Mouse (Mus musculus) limb, embryonic 14.5 days (tissue): ENCODE measurements around the gene Tmem26. TPM values are rescaled to one million over a fixed set of nuclear protein-coding genes. Genes with fewer than 3 reads are reported as not detected.

ENCODE experiments used
- ATAC-seq: fragments of 200-750 bp; cut with Nextera tagmentation; 2 replicates; pipeline ENCODE4 v1.8.0; 2017; ENCODE audit warnings: low read depth, moderate number of reproducible peaks, moderate TSS enrichment; ENCODE audit not compliant: low FRiP score
- DNase-seq: peaks from one replicate; pipeline ENCODE4 v3.0.0-alpha.2; 2015; ENCODE audit warnings: low spot score
- H3K27ac ChIP-seq: fragments of 300-500 bp; sonication (generic); replicated peaks from 2 replicates; pipeline ENCODE4 v1.5.1; 2014; ENCODE audit warnings: low read depth, mild to moderate bottlenecking, low read length, moderate library complexity, mixed read lengths
- H3K27me3 ChIP-seq: fragments of 300-500 bp; sonication (generic); 2 replicates; pipeline ENCODE4 v1.6.1; 2014; ENCODE audit warnings: low read length, mixed read lengths; ENCODE audit not compliant: control insufficient read depth, insufficient read depth
- H3K36me3 ChIP-seq: fragments of 300-500 bp; sonication (generic); 2 replicates; pipeline ENCODE4 v1.6.1; 2014; ENCODE audit warnings: mild to moderate bottlenecking, low read length, moderate library complexity, mixed read lengths; ENCODE audit not compliant: control insufficient read depth, insufficient read depth
- H3K4me1 ChIP-seq: fragments of 300-500 bp; sonication (generic); 2 replicates; pipeline ENCODE4 v1.6.1; 2014; ENCODE audit warnings: antibody characterized with exemption, low read length, mixed read lengths; ENCODE audit not compliant: control insufficient read depth, insufficient read depth
- H3K4me2 ChIP-seq: fragments of 300-500 bp; sonication (generic); replicated peaks from 2 replicates; pipeline ENCODE4 v1.6.1; 2014; ENCODE audit warnings: low read depth, mild to moderate bottlenecking, low read length, moderate library complexity; ENCODE audit not compliant: severe bottlenecking
- H3K4me3 ChIP-seq: fragments of 300-500 bp; sonication (generic); replicated peaks from 2 replicates; pipeline ENCODE4 v1.5.1; 2014; ENCODE audit warnings: low read length
- H3K9ac ChIP-seq: fragments of 300-500 bp; sonication (generic); 2 replicates; pipeline ENCODE4 v1.6.1; 2014; ENCODE audit warnings: mild to moderate bottlenecking, low read depth, low read length, moderate library complexity; ENCODE audit not compliant: severe bottlenecking
- H3K9me3 ChIP-seq: fragments of 300-500 bp; sonication (generic); 2 replicates; pipeline ENCODE4 v1.6.1; 2016; ENCODE audit warnings: low read length; ENCODE audit not compliant: control insufficient read depth
- POLR2A ChIP-seq: fragments of 200-500 bp; IDR thresholded peaks from 2 replicates; pipeline ENCODE4 v1.8.0; 2012; ENCODE audit warnings: inconsistent platforms, mild to moderate bottlenecking, moderate library complexity, borderline replicate concordance; ENCODE audit not compliant: insufficient read depth, insufficient read length; ENCODE audit errors: extremely low read depth
- WGBS: fragments of 180-500 bp; shearing (Covaris S2); extraction: QIAGEN DNeasy Blood & Tissue Kit; methylation state at CpG from one replicate; pipeline ENCODE4 v1.1.7; 2014; 5-methylcytosine and 5-hydroxymethylcytosine counted together
- polyA plus RNA-seq, 2 experiments: library from polyadenylated mRNA; depleted of rRNA in 1 of 2; stranded (reverse) in 1 of 2; unstranded in 1 of 2; fragments of >200 nt; fragmentation: Nextera tagmentation in 1 of 2; extraction: Ambion mirVana in 1 of 2; gene quantifications; 2 replicates each; pipeline versions ENCODE4 v1.2.1 to v1.2.3; 2012 to 2014

Tmem26 gene
- polyA plus RNA-seq, 2 experiments: 29.4 to 59.6 TPM

DNA sequence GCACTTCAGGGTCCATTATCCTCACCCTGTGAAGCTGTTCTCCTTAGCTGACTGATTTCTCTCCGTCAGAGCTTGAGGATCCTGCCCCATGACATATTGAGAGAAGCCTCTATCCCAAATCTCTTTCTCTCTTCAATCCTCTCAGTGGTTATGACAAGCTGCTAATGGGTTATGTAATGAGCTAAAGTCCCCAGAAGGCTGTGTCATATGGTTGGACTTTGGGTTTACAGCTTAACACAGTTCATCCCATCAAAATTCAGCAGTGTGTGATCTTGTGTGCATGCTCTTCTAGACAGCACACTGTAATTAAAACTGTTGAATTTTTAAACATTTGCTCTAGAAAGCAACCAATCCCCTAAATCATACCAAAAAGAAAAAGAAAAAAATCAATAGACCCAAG is 82.9 kb downstream of the Tmem26 start:
- 66% methylated on average over 1 of the region's 1 CpGs for WGBS
- TF ChIP-seq POLR2A: no peak
- Histone ChIP-seq H3K4me1 (no peaks in the 10 kb centered on the region), H3K27me3 (no peaks in the 10 kb centered on the region), H3K36me3 (no peaks in the 10 kb centered on the region), H3K4me2 (no peak overlapping the region), H3K9me3 (no peaks in the 10 kb centered on the region), H3K4me3 (no peak overlapping the region), H3K9ac (no peak overlapping the region), H3K27ac (no peak overlapping the region)
- no peak for DNase-seq
- ATAC-seq: no peak

DNA sequence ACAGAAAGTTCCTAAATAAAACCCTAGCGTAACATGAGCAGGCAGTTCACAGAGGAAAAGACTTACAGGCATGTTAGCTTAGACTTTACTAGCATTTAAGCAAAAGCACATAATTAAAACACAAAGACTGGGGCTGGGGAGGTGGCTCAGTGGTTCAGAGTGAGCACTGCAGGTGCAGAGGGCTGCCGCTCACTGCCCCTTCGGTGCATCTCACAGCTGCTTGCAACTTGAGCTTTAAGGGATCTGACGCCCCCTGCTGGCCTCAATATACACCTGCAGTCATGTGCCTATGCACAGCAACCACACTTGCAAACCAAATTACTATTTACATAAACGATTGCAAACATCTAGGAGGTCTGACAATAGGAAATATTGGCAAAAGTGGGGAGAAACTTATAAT is 87.5 kb downstream of the Tmem26 start:
- no peaks in the 10 kb centered on the region for H3K36me3 ChIP-seq
- no peaks in the 10 kb centered on the region for H3K9me3 ChIP-seq
- no peak overlapping the region for H3K9ac ChIP-seq
- H3K4me1 ChIP-seq: no peaks in the 10 kb centered on the region
- 57% methylated on average over 5 of the region's 5 CpGs for WGBS
- no peak overlapping the region for H3K4me3 ChIP-seq
- H3K27me3 ChIP-seq: no peaks in the 10 kb centered on the region
- no peak for TF ChIP-seq POLR2A
- no peak for DNase-seq
- ATAC-seq: 0 out of 2 replicates have a peak, but pooled peaks have one; percentile 37
- H3K4me2 ChIP-seq: no peak overlapping the region
- H3K27ac ChIP-seq: no peak overlapping the region

DNA sequence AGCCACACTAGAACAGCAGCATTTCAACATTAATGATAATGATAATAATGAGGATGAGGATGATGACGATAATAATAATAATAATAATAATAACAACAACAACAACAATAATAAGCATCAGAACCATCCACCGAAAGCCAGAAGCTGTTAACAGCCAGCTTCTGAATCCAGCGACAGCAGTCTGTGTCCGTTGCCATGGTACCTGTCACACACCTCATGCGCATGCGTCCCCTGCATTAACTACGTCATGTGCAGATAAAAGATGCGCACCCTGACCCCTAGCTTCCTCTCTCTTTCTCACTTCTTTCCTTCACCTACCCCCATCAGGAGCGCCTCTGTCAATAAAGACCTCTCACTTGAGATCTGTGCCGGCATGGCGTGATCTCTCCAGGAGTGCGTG is 89.3 kb downstream of the Tmem26 start:
- H3K9me3 ChIP-seq: no peaks in the 10 kb centered on the region
- H3K4me1 ChIP-seq: no peaks in the 10 kb centered on the region
- H3K4me3 ChIP-seq: no peak overlapping the region
- no peak overlapping the region for H3K27ac ChIP-seq
- DNase-seq (no peak), ATAC-seq (no peak)
- no peaks in the 10 kb centered on the region for H3K36me3 ChIP-seq
- 91% methylated on average over 12 of the region's 12 CpGs for WGBS
- TF ChIP-seq POLR2A: no peak
- no peak overlapping the region for H3K4me2 ChIP-seq
- H3K27me3 ChIP-seq: no peaks in the 10 kb centered on the region
- H3K9ac ChIP-seq: no peak overlapping the region

DNA sequence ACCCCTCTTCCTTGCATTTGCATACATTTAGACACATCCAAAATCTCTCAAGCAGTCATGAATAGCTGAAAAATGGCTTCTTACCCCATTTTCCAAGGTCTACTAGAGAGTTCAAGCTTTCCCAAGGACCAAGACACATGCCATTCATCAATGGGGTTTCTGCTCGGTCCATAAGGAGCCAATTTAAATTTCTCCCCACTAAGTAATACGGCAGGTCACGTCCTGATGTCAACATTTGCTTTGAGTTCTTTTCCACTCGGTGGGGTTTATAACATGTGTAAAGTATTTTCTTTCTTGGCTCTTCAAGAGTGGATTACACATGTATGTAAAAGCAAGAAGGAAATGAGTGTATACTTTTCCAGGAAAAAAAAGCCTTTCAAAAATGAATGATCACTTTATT is 93.8 kb downstream of the Tmem26 start:
- Histone ChIP-seq H3K4me1 (peaks cover 4% of the 10 kb centered on the region; the same call in 1 of the 2 replicates), H3K9ac (no peak overlapping the region), H3K36me3 (no peaks in the 10 kb centered on the region), H3K27ac (no peak overlapping the region), H3K4me2 (no peak overlapping the region), H3K4me3 (no peak overlapping the region), H3K9me3 (no peaks in the 10 kb centered on the region), H3K27me3 (no peaks in the 10 kb centered on the region)
- 25% methylated on average over 4 of the region's 4 CpGs for WGBS
- DNase-seq (peak; percentile 71), ATAC-seq (no peak)
- no peak for TF ChIP-seq POLR2A

DNA sequence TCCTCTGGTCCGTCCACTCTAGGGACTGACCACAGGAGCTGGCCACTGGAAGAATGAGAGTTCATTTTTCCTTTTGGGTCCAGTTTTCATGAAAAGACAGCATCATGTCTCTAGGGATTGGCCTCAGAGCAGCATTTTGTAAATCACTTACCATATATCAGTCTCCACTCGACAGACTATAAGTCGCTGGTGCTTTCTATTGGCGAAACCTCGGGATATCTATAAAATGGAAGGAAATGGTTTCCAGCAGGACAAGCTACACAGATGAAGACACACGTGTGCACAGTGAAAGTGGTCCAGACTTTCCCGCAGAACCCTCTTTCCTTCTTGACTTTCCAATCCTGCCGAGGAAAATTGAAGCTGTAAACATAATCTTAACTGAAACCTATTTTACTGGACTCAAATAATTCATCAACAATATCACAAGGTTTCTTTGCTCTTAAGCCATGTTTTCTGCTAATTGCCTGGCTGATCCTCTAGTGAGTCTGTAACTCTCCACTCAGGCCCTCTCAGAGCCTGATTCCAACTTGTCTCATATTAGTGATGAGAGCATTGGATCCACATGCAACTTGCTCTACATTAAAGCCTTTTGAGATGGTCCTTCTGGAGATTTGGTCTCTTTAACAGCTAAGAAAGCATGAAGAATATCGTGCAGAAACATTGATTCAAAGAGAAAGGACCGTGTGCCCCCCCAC is 94.8 kb downstream of the Tmem26 start:
- no peak for TF ChIP-seq POLR2A
- Histone ChIP-seq H3K4me2 (no peak overlapping the region), H3K4me1 (peaks cover 4% of the 10 kb centered on the region; the same call in 1 of the 2 replicates), H3K4me3 (no peak overlapping the region), H3K36me3 (no peaks in the 10 kb centered on the region), H3K27me3 (no peaks in the 10 kb centered on the region), H3K9me3 (no peaks in the 10 kb centered on the region), H3K27ac (no peak overlapping the region; the same call in 1 of the 2 replicates), H3K9ac (no peak overlapping the region)
- WGBS: 47% methylated on average over 10 of the region's 10 CpGs
- ATAC-seq (peak; percentile 76; the same call in 1 of the 2 replicates), DNase-seq (peak; percentile 65)
